Mouse (Mus musculus) embryonic facial prominence, embryonic 11.5 days (tissue): ENCODE results near the gene Rptor. TPM values are rescaled to one million over a fixed set of nuclear protein-coding genes. Genes with fewer than 3 reads are reported as not detected.

ENCODE experiments used
- ATAC-seq: fragments of 200-750 bp; cut with Nextera tagmentation; replicated peaks from 2 replicates; pipeline ENCODE4 v1.8.0; 2017; ENCODE audit warnings: low read depth; ENCODE audit not compliant: insufficient number of reproducible peaks, low FRiP score, low TSS enrichment
- DNase-seq: peaks from one replicate; pipeline ENCODE4 v3.0.0-alpha.2; 2015; ENCODE audit warnings: low spot score
- H3K27ac ChIP-seq: fragments of 300-500 bp; sonication (generic); replicated peaks from 2 replicates; pipeline ENCODE4 v1.5.1; 2014; ENCODE audit warnings: mild to moderate bottlenecking, low read depth, low read length, control low read depth
- H3K27me3 ChIP-seq: fragments of 300-500 bp; sonication (generic); 2 replicates; pipeline ENCODE4 v1.6.1; 2014; ENCODE audit warnings: mild to moderate bottlenecking, low read length, moderate library complexity, mixed read lengths; ENCODE audit not compliant: control insufficient read depth, insufficient read depth
- H3K36me3 ChIP-seq: fragments of 300-500 bp; sonication (generic); replicated peaks from 2 replicates; pipeline ENCODE4 v1.6.1; 2014; ENCODE audit warnings: low read depth, mild to moderate bottlenecking, low read length, moderate library complexity, mixed read lengths; ENCODE audit not compliant: control insufficient read depth, insufficient read depth
- H3K4me1 ChIP-seq: fragments of 300-500 bp; sonication (generic); 2 replicates; pipeline ENCODE4 v1.6.1; 2014; ENCODE audit warnings: low read length, mixed read lengths; ENCODE audit not compliant: control insufficient read depth, insufficient read depth
- H3K4me2 ChIP-seq: fragments of 300-500 bp; sonication (generic); 2 replicates; pipeline ENCODE4 v1.6.1; 2014; ENCODE audit warnings: low read depth, mild to moderate bottlenecking, control low read depth, low read length, moderate library complexity
- H3K4me3 ChIP-seq: fragments of 300-500 bp; sonication (generic); 2 replicates; pipeline ENCODE4 v1.5.1; 2014; ENCODE audit warnings: low read depth, low read length, control low read depth
- H3K9ac ChIP-seq: fragments of 300-500 bp; sonication (generic); replicated peaks from 2 replicates; pipeline ENCODE4 v1.6.1; 2014; ENCODE audit warnings: mild to moderate bottlenecking, control low read depth, low read length
- H3K9me3 ChIP-seq: fragments of 300-500 bp; sonication (generic); replicated peaks from 2 replicates; pipeline ENCODE4 v1.6.1; 2016; ENCODE audit warnings: mild to moderate bottlenecking, low read length, inconsistent platforms, mixed read lengths; ENCODE audit not compliant: control insufficient read depth
- WGBS: fragments of 180-500 bp; shearing (Covaris S2); extraction: QIAGEN DNeasy Blood & Tissue Kit; methylation state at CpG from one replicate; pipeline ENCODE4 v1.1.7; 2014; 5-methylcytosine and 5-hydroxymethylcytosine counted together
- polyA plus RNA-seq: library from polyadenylated mRNA; unstranded; fragments of >200 nt; fragmentation: Nextera tagmentation; extraction: Ambion mirVana; gene quantifications from 2 replicates; pipeline ENCODE4 v1.2.1, GENCODE M21; 2014

Gene Rptor
- polyA plus RNA-seq, 1 experiment from 2014 or later: 10.1 TPM

DNA sequence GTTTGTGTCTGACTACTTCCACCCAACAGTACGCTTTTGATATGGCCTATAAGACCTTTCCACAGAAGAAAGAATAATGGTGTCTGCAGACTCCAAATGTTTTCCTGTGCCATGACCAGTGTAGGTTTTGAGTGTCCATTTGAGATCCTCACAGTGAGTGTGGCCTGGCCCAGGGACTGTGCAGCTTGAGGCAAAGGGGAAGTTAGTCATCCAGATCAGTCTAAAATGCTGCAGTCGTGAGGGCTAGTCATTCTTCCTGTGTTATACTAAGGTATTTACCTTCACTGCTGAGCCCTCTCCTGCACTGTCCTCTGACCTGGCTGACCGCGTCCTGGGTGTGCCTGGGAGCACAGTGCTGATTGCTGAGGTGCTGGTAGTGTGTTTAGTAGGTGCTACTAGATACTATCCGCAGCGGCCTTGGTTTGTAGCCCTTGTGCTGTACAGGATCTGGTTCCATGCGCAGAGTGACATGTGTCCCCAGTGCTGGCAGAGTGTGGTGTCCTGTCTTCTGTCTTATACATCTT is 211.4 kb downstream of the Rptor start:
- DNase-seq: no peak
- WGBS: 93% methylated on average over 7 of the region's 7 CpGs

DNA sequence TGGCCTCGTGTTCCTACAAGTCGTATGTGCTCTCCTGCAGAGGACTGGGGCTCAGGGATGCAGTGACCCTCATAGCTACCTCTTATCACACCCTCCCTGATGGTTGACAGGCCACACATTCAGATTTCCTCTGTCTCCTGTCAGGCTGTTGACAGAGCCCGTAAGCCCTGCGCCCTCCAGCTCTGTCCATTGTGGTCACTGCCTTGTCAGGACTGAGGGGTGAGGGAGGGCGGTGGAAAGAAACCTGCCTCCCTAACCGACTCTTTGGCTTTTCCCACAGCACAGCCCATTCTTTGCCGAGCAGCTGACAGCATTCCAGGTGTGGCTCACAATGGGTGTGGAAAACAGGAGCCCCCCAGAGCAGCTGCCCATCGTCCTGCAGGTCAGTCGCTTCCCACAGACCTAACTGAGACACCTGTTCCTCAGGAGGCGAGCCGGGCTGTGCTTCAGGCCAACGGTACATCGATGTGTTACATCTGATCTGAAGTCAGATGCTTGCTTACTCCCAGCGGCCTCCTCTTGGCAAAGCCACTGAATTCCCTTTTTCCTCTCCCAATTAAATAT is 214.2 kb downstream of the Rptor start:
- no peak overlapping the region for H3K4me3 ChIP-seq
- no peak overlapping the region for H3K27ac ChIP-seq
- no peaks in the 10 kb centered on the region for H3K4me1 ChIP-seq
- DNase-seq: no peak
- ATAC-seq: no peak
- 85% methylated on average over 14 of the region's 14 CpGs for WGBS
- no peak overlapping the region for H3K4me2 ChIP-seq
- no peaks in the 10 kb centered on the region for H3K9me3 ChIP-seq
- H3K27me3 ChIP-seq: no peaks in the 10 kb centered on the region
- H3K9ac ChIP-seq: no peak overlapping the region
- no peaks in the 10 kb centered on the region for H3K36me3 ChIP-seq

More for the DNA sequence above, 211.4 kb downstream of the Rptor start:
- Histone ChIP-seq H3K36me3 (no peaks in the 10 kb centered on the region), H3K4me3 (no peak overlapping the region), H3K27me3 (no peaks in the 10 kb centered on the region), H3K4me2 (no peak overlapping the region), H3K9ac (no peak overlapping the region), H3K4me1 (no peaks in the 10 kb centered on the region), H3K27ac (no peak overlapping the region), H3K9me3 (no peaks in the 10 kb centered on the region)
- ATAC-seq: no peak

DNA sequence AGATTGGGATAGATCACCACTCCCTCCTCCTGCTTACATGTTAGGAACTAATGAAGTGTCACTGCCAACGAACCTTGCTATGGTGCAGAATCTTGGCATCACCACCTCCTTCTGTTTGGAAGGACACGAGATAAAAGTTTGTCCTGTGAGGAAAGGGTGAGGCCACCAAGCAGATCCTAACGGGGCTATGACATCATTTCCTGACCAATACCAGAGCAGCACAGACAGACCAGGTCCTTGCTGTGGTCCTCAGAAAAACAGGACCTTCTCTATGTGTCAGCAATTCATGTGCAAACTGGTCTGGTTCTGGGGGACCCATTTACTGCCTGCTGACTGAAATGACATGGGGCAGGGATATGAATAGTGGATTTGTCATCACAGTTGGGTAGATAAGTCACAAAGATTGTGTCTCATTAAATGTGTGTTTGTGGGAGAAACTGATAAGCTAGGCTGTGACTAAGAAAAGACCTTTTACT is 214.7 kb downstream of the Rptor start:
- no peak overlapping the region for H3K4me2 ChIP-seq
- H3K27me3 ChIP-seq: no peaks in the 10 kb centered on the region
- 65% methylated on average over 3 of the region's 3 CpGs for WGBS
- H3K27ac ChIP-seq: no peak overlapping the region
- H3K4me1 ChIP-seq: no peaks in the 10 kb centered on the region
- ATAC-seq: no peak
- DNase-seq: no peak
- H3K9ac ChIP-seq: no peak overlapping the region
- H3K4me3 ChIP-seq: no peak overlapping the region
- H3K9me3 ChIP-seq: no peaks in the 10 kb centered on the region
- H3K36me3 ChIP-seq: no peaks in the 10 kb centered on the region

DNA sequence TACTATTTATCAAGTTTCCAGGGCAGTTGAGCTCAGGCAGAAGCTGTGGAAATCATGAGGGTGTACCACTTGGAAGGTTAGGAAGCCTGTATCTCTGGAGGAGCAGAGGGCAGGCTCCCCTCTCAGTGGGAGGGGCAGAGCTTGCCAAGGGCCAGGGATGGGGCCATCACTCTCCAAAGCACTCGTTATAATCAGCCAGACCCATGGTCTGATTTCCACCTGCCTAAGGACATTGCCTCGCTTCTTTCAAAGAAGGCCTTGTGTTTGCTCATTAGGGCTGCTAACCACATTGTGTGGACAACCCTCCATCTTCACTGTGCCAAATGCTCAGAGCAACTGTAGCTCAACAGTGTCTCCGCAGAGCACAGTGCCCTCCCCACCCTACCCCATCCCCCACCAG is 215.2 kb downstream of the Rptor start:
- ATAC-seq: no peak
- H3K36me3 ChIP-seq: no peaks in the 10 kb centered on the region
- H3K27me3 ChIP-seq: no peaks in the 10 kb centered on the region
- no peak for DNase-seq
- H3K4me2 ChIP-seq: no peak overlapping the region
- 53% methylated on average over 3 of the region's 3 CpGs for WGBS
- H3K9ac ChIP-seq: no peak overlapping the region
- H3K27ac ChIP-seq: no peak overlapping the region
- H3K4me1 ChIP-seq: no peaks in the 10 kb centered on the region
- H3K9me3 ChIP-seq: no peaks in the 10 kb centered on the region
- H3K4me3 ChIP-seq: no peak overlapping the region

DNA sequence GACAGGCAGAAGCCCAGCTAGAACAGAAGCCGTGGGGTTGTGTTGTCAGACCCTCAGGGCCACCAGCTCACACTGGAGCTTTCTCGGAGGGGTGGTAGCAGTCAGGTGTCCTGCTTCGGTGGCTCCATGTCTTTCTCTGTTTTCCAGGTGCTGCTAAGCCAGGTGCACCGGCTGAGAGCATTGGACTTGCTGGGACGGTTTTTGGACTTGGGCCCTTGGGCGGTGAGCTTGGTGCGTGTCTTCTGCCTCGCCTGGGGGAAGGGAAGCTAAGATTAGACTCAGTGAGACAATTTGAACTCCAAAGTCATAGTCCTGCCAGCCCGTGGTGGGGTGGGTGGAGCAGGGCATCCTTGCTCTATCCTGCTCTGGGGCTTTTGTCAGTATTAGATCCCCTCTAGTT is 218.8 kb downstream of the Rptor start:
- Histone ChIP-seq H3K9ac (no peak overlapping the region), H3K36me3 (no peaks in the 10 kb centered on the region), H3K27ac (no peak overlapping the region), H3K4me1 (no peaks in the 10 kb centered on the region), H3K27me3 (no peaks in the 10 kb centered on the region), H3K4me2 (no peak overlapping the region), H3K4me3 (no peak overlapping the region), H3K9me3 (no peaks in the 10 kb centered on the region)
- WGBS: 89% methylated on average over 9 of the region's 9 CpGs
- ATAC-seq (no peak), DNase-seq (no peak)

DNA sequence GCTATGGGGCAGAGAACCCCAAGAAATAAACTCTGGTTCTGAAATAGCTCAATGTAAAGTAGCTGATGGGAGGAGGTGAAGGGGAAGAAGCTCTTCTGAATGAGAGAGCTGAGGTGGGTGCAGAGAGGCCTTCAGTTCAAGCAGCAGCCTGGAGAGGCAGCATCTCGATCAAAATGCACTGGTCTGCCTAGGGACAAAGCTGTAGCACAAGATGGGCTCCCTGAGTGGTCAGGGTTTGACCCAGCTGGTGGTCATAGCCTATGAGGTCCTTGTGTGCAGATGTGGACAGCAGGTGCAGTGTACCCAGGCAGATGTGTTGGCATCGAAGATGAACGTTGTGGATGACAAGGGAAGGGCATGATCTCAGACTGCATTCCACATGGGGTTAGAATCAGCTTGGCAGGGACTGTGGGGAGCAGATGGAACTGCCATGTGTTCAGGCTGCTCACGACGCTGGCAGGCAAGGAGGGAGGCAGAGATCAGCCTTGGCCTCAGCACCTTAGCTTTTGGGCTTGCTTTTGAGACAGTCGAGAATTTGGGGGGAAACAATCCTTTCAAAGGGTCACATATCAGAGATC is 221.5 kb downstream of the Rptor start:
- no peak overlapping the region for H3K9ac ChIP-seq
- no peaks in the 10 kb centered on the region for H3K36me3 ChIP-seq
- no peak overlapping the region for H3K27ac ChIP-seq
- ATAC-seq: no peak
- no peak overlapping the region for H3K4me3 ChIP-seq
- no peaks in the 10 kb centered on the region for H3K27me3 ChIP-seq
- 89% methylated on average over 6 of the region's 6 CpGs for WGBS
- DNase-seq: no peak
- no peaks in the 10 kb centered on the region for H3K9me3 ChIP-seq
- no peak overlapping the region for H3K4me2 ChIP-seq
- H3K4me1 ChIP-seq: no peaks in the 10 kb centered on the region

DNA sequence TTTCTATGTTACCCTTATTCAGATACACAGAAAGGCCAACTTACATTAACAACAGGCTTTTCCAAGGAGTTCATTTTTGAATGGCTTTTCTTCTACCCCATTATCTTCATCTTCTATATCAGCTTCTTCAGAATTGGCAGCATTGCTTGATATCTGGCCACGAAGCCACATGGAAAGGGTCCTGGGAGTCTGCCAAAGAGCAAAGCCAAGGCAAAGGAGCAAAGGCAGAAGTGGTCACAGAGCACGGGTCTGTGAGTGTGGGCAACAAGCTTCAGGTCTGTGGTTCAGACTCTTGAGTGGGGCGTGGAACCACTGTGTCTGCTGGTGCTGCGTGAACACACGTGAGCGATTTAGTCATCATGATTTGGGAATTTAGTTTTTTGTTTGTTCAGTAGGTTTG is 223.1 kb downstream of the Rptor start:
- no peaks in the 10 kb centered on the region for H3K36me3 ChIP-seq

DNA sequence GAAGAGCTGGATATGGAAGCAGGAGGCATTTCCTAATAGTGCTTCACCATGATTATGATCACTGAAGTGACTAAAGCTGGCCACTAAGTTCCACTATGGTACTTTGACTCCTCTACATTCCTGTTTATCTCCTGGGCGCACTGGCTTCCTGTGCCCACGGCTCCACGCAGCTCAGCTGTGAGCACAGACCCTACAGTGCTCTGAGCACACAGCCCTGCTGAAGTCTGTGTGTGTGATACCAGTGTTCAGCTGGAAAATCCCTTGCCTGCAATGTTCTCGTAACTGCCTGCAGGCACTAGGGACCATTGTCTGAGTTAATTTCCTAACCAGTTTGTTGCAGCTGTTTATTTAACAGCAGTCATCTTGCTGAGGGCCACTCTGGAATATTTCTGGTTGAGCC is 223.5 kb downstream of the Rptor start:
- Histone ChIP-seq H3K9me3 (no peaks in the 10 kb centered on the region), H3K27me3 (no peaks in the 10 kb centered on the region), H3K36me3 (no peaks in the 10 kb centered on the region), H3K4me3 (no peak overlapping the region), H3K9ac (no peak overlapping the region), H3K4me2 (no peak overlapping the region), H3K4me1 (no peaks in the 10 kb centered on the region), H3K27ac (no peak overlapping the region)
- DNase-seq (no peak), ATAC-seq (no peak)
- 78% methylated on average over 4 of the region's 4 CpGs for WGBS

More for the DNA sequence above, 223.1 kb downstream of the Rptor start:
- no peak for DNase-seq
- H3K4me3 ChIP-seq: no peak overlapping the region
- no peak overlapping the region for H3K9ac ChIP-seq
- H3K27me3 ChIP-seq: no peaks in the 10 kb centered on the region
- H3K4me1 ChIP-seq: no peaks in the 10 kb centered on the region
- no peak overlapping the region for H3K27ac ChIP-seq
- no peak overlapping the region for H3K4me2 ChIP-seq
- no peaks in the 10 kb centered on the region for H3K9me3 ChIP-seq
- WGBS: 96% methylated on average over 6 of the region's 6 CpGs
- no peak for ATAC-seq
